Mouse (Mus musculus) adrenal gland, postnatal 4 days (tissue): ENCODE measurements around the gene Fbxo45. TPM values are rescaled to one million over a fixed set of nuclear protein-coding genes. Genes with fewer than 3 reads are reported as not detected.
"Not testable (repeated sequence)": the region's sequence is repeated elsewhere in the genome, so short reads cannot be mapped to it uniquely, and the experiment has no call there.

ENCODE experiments used
- DNase-seq, 2 experiments: peaks; one replicate each; pipeline ENCODE4 v3.0.0; 2021 to 2022; ENCODE audit warnings: low spot score in 2 of 2, mixed read lengths in 2 of 2
- long read RNA-seq, 2 experiments: library from polyadenylated mRNA; stranded (forward); transcript quantifications; one replicate each; pipeline ENCODE4 v2.0.0; 2021
- total RNA-seq, 2 experiments: library from RNA; stranded (reverse); gene quantifications; 2 replicates each; pipeline ENCODE4 v1.2.3; 2021

Fbxo45 gene
- total RNA-seq = 10 to 100 TPM; 26.9 to 27.3 TPM
- long read RNA-seq, experiment 1, full-length matches to known transcripts = 14 of 21 reads
- long read RNA-seq, experiment 1, partial matches to known transcripts = 1 of 21 reads
- long read RNA-seq, experiment 1, other reads (novel, unspliced or antisense) = 6 of 21 reads
- long read RNA-seq, experiment 2, full-length matches to known transcripts = 60 of 68 reads
- long read RNA-seq, experiment 2, partial matches to known transcripts = 7 of 68 reads
- long read RNA-seq, experiment 2, other reads (novel, unspliced or antisense) = 1 of 68 reads

DNA sequence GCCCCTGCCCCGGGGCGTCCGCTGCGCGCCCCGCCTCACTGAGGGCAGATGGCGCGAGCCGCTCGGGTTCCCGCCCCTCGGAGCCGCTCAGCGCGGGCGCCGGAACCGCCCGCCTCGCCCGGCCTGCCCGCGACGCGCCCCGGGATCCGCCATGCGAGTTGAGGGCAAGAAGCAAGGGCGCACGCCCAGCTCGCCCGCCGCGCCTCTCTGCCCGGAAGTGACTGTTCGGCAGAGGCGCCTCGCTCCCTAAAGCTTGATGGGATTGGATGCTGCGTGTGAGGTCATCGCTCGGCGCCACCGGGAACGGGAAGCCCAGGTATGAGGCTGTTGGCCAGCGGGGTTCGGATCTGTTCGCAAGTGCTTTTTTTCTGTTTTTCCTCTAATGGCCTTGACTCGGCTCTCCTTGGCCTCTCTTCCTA lies at the start of gene Fbxo45, which contains the start of gene Wdr53:
Fbxo45 (minus strand) TSS at position 207 of the 419 bp plus-strand sequence.
Wdr53 (plus strand) TSS at position 276 of the 419 bp plus-strand sequence.
- peak; percentile 89 to 96 for DNase-seq

- no peak for DNase-seq
These were observed 44.9 kb upstream of the Fbxo45 start for GRCm38 (mm10) chr16:32291821-32292220.

- no peak for DNase-seq
These were observed 35.6 kb upstream of the Fbxo45 start for GRCm38 (mm10) chr16:32282608-32283007.

DNA sequence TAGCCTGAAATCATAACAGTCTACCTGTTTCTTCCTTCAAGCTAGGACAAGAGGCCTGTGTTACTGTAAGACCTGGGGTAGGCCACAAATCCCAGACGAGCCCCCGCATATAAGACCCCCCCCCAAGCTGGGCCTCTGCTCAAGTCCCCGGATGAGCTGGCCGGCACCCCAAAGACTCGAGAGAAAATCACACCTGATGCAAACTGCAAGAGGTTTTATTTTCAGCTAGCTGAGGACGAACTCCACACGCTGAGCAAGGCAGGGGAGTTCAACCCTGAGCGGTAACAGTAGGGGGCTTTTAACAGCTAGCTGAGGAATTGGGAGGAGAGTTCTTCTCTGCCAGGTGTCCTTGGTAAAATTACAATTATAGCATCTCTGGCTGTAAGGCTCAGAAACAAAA lies 33.3 kb upstream of the Fbxo45 start:
- DNase-seq = no peak

- DNase-seq = no peak
These were observed 31.4 kb upstream of the Fbxo45 start for GRCm38 (mm10) chr16:32278396-32278795.

DNA sequence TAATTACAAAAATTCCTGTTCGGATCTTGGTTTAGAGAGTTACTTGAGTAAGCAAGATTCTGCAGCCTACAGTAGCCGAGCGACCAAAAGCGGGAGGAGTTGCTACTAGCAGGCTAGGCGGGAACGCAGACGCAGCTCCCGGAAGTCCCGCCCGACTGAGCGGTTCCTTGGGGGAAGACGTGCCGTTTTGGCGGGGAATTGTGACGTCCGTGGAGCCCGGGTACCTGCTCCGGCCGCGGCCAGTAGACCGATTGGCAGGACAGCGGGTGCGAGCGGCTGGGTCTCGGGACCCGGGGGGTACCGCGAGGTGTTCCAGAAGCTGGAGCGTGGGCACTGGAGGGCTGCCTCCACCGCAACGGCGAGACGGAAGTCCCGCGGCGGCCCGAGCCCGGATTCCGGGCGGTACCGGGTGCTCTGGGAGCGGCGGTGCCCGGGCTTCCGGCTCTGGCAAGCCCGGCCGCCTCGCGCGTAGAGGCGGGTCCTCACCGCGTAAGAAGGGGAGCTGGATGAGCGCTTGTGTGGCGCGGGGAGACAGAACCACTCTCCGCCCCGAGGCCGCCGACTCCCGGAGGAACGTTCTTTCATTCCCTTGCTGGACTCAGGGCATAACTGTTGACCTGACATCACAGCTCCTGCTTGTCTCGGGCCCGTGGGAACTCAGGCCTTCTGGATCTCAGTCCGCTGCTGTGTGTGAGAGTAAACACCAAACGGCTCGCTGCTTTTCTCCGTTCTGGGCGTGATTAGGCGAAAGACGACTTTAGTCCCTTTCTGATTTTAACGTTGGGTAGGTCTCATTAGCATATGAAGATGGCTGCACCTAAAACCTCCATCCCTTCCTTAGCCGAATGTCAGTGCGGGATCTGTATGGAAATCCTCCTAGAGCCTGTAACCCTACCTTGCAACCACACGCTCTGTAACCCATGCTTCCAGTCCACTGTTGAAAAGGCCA lies 30.6 kb upstream of the Fbxo45 start, which contains the start of gene Rnf168:
Rnf168 (plus strand) TSS at position 152 of the 949 bp plus-strand sequence.
- peak; percentile 73 to 85 for DNase-seq

GRCm38 (mm10) chr16:32275830-32276229 lies 28.9 kb upstream of the Fbxo45 start:
- no peak for DNase-seq

GRCm38 (mm10) chr16:32275041-32275440 lies 28.1 kb upstream of the Fbxo45 start:
- DNase-seq = no peak

DNA sequence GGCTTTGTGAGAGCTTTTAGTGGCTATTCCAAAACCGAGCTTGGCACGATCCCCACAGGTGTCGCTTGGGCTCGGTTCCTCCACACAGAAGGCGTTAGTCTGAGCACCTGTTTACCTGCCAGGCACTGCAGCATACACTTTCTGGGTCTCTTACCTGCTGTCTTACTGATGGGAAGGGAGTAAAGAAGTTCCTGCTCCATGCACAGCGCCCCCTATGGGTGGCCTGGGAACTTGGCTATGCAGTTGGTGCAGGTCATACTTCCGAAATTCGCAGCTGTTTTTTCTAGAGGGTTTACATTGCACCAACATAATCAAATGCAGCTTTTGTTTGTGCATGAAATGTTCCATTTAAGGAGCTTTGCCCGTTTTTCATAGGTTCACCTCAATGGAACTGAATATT lies 26.4 kb upstream of the Fbxo45 start:
- no peak for DNase-seq

DNA sequence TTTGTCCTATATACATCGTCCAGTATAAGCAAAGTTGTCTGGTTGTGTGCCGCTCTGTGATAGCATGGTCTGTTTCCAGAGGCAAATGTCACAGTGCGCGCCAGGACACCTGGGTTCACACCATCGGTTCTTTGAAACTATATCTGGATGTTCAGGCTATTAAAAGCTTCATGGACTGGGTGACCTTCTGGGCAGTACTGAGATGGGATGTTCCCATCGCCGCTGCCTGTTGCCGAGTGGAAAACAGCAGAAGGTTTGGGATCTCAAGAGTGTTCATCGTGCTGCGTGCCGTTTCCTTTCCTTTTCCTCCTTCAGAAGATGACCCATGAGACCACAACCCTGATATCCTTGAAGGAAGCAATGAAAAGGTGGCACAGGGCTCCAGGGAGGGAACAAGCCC lies 24.3 kb upstream of the Fbxo45 start, which contains the start of gene Smco1:
Smco1 (plus strand) TSS at position 178 of the 400 bp plus-strand sequence.
- no peak for DNase-seq

- DNase-seq = not testable (repeated sequence)
These were observed 17.3 kb upstream of the Fbxo45 start for GRCm38 (mm10) chr16:32264225-32264624.

DNA sequence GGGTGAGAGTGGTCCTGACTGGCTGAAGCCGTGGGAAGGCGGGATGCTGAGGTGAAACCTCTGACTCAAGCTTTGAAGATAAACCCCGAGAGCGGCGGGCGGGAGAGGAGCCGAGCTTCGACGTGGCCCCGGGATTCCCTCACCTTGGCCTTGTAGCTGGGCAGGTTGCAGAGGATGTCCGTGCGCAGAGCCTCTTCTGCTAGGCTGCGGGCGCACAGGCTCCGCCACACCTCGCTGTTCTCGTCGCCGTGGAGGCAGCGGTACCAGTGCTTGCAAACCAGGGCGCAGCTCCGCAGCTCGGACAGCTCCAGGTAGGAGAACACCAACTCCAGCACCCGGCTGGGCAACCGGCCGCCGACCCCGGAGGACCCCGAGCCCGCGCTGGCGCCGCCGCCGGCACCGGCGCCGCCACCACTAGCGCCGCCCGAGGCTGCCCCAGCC lies 587 bp downstream of the Fbxo45 start:
- DNase-seq = peak; percentile 25 to 31

- no peak for DNase-seq
These were observed 3.1 kb downstream of the Fbxo45 start for GRCm38 (mm10) chr16:32243901-32244300.

DNA sequence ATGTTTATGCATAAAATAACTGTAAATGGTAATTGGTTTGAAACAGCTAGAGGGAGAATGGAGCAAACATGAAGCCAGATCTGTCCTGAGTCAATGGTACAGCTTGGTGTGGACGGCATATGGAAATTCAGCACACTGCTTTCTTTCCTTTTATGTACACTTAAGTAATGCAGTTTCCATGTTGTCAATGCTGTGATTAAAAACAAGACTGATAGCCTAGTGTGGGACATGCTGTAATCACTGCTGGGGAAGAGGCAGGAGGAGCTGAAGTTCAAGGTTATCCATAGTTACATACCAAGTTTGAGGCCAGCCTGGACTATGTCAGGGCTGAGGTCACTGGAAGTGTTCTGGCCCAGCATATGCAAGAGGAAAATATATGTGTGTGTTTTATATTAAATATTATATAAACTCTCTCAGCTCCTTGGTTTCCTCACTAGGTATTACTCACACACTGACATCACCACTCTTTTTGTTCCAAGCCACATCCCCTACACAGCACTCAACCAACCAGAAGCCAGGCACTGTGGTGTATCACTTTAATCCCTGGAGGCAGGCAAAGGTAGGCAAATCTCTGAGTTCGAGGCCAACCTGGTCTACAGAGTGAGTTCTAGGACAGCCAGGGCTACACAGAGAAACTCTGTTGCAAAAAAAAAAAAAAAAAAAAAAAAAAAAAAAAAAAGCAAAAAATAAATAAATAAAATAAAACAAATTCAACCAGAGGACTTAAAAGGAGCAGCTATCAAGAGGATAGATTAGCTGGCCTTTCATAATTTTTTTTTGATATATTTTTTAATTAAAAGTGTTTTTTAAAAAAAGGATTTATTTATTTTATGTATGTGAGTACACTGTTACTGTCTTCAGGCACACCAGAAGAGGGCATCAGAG lies 7.3 kb downstream of the Fbxo45 start:
- no peak for DNase-seq

DNA sequence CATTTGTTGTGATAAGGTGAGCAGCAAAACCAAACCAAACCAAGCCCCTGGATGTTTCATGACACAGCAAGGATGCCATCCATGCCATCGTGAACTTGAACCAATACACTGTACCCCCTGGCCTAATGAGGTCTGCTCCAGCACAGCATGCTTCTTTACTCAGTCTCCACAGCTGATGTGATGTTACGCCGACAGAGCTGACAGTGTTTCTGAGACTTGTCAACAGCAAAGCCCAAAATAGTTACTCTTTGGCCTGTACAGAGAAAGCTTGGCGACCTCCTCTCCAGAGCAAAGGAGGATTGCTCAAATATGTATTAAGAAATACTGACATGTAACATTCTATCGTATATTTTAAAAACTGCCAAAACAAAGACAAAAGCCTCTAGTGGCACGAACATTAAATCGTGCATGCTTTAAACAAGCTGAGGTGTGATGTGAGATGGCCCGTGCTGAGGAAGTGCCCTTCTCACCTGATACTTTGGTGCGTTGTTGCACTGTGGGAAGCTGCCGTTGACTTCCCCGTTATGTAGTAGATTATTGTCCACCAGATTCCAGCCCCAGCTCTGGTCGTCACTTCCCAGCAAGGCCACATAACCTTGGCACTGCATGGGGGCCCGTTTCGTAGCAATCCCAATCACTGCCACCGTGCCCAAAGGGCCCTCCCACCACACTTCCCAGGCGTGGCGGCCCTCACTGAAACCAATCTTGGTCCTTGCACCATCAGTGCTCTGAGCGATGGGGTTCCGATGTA lies 8.9 kb downstream of the Fbxo45 start:
- DNase-seq = no peak

GRCm38 (mm10) chr16:32232050-32232449 lies 14.9 kb downstream of the Fbxo45 start:
- not testable (repeated sequence) for DNase-seq

GRCm38 (mm10) chr16:32222399-32222798 lies 24.6 kb downstream of the Fbxo45 start:
- no peak for DNase-seq

DNA sequence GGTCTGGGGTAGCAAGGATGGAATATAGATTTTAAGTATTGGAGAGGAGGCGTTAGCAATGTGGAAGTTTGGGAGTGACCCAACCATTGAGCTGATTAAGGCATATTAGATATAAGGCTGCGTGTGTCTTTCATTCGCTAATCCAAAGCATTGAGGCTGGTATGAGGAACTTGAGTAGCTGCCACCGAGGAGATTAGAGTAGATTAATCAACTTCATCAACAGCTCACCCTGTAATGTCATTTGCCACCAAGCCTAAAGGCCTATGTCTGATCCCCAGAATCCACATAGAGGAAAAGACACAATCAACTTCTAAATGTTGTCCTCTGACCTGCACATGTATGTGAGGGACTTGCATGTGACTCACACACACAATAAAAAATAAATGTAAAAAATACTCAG lies 25.2 kb downstream of the Fbxo45 start:
- DNase-seq = no peak

- no peak for DNase-seq
These were observed 32.0 kb downstream of the Fbxo45 start for GRCm38 (mm10) chr16:32214804-32215576.
